Mouse (Mus musculus) layer of hippocampus, postnatal 14 days (tissue): ENCODE measurements around the gene Gpr37l1. TPM values are rescaled to one million over a fixed set of nuclear protein-coding genes. Genes with fewer than 3 reads are reported as not detected.
"Not testable (repeated sequence)": the region's sequence is repeated elsewhere in the genome, so short reads cannot be mapped to it uniquely, and the experiment has no call there.

Experiments used
- DNase-seq, 2 experiments: peaks; one replicate each; pipeline ENCODE4 v3.0.0; 2021 to 2022; ENCODE audit warnings: low spot score in 2 of 2, mixed read lengths in 1 of 2
- total RNA-seq, 2 experiments: library from RNA; stranded (reverse); gene quantifications; 2 replicates each; pipeline ENCODE4 v1.2.3; 2021

Gene Gpr37l1
- total RNA-seq, 2 experiments from 2014 or later = 186 to 187 TPM

- no peak for DNase-seq
Observed at GRCm38 (mm10) chr1:135126443-135127027, 40.9 kb downstream of the Gpr37l1 start.

DNA sequence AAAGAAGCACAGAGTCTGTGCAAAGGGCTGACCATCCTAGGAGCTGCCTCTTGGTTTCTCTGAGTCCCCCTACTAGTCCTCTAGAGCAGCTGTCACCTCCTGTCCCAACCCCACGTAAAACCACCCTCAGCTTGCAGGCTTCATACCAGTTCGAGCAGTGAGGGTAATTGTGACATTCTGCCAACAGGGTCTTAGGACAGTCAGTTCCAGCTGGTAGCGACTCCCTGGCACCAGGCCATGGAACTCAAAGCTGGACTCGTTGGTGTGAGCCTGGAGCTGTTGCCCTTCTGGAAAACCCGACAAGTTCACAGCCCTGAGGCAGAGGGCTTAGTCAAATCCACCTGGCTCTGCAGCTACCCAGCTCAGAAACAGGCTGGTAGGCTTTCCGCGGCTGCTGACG, 41.5 kb downstream of the Gpr37l1 start:
- DNase-seq = no peak

DNA sequence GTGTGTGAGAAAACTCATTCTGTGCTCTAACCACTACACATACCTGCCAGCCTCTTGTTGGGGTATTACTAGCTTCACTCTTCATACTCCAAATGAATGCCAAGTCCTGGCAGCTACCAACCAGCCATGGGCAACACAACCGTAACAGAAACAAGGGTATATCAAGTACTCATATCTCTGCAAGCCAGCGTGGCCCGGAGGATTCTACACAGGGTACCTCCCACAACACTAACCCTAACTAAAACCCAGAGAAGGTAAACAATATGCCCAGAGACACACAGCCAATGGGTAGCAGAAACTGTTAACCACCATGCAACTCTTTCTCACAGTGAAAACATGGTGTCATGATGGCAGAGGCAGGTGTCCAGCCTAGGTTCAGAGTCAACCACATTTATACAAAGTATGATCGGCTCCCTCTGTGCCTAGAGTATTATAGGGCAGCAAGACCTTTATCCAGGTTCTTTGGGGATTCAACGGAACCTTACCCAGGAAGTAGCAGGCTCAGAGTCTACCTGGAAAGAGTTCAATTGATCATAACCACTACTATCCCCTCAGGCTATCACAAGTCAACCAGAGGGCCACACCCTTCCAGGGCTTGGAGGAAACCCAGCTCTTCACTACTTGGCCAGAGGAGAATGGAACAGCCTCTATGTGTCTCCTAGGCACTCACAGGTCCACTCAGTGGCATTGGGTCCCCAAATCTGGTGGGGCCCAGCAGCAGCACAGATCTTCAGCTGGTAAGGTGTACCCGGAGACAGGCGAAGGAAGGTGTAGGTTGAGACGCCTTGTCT, 42.7 kb downstream of the Gpr37l1 start:
- no peak for DNase-seq

DNA sequence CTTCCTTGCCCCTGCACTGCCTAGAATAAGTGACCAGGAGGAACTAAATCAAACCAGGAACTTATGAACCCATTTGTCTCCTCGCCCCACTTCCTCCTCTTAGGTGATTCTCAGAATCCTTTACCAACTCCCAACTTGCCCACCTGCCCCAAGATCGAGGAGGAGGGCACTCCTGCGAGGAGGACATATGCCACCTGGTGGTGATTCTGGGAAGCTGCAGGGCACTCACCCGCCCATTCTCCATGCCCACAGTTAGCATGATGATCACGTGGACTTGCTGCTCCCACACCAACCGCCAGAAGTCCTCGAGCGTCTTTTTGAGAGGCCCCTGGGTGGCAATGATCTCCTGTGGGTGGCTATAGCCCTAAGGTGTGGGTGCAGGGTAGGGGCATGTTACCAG, 54.8 kb downstream of the Gpr37l1 start:
- DNase-seq = peak; percentile 37 to 46

DNA sequence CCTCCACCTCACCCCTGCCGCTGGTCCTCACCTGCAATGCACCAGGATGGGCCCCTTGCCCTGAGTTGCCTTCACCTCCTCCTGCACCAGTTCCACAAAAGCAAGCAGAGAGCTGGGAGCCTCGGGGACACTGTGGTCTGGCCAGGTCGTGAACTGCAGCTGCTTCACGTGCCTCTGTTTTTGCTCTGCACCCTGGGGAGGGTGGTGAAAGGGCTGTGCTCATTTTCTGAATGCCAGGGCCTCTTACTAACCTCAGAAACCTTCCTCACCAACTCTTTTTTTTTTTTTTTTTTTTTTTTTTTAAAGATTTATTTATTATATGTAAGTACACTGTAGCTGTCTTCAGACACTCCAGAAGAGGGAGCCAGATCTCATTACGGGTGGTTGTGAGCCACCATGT, 56.2 kb downstream of the Gpr37l1 start:
- DNase-seq = not testable (repeated sequence)

Other genes with a start within 250 kb of the Gpr37l1 start
- 10 to 100 TPM; 67.8 to 74.7 TPM for gene Ppp1r12b, start 211.7 kb downstream of the Gpr37l1 start, total RNA-seq
- gene Ube2t, start 205.1 kb downstream of the Gpr37l1 start, total RNA-seq = 1 to 10 TPM; 2.1 to 2.4 TPM
- 1 to 10 TPM; 1.6 to 2.5 TPM for gene Lgr6, start 62.4 kb downstream of the Gpr37l1 start, total RNA-seq
- not detected for gene Ptpn7, start 35.0 kb downstream of the Gpr37l1 start, total RNA-seq
- gene Arl8a, start 20.9 kb downstream of the Gpr37l1 start, total RNA-seq = 100 to 1,000 TPM; 307 to 334 TPM
- not detected for gene Elf3, start 90.9 kb upstream of the Gpr37l1 start, total RNA-seq
- 10 to 100 TPM; 52.5 to 57.8 TPM for gene Rnpep, start 116.4 kb upstream of the Gpr37l1 start, total RNA-seq
- 100 to 1,000 TPM; 169 to 172 TPM for gene Timm17a, start 146.1 kb upstream of the Gpr37l1 start, total RNA-seq
- under 1 TPM; 0.50 to 0.53 TPM for gene Lmod1, start 157.1 kb upstream of the Gpr37l1 start, total RNA-seq
- gene Shisa4, start 207.6 kb upstream of the Gpr37l1 start, total RNA-seq = 100 to 1,000 TPM; 130 to 131 TPM